Mouse (Mus musculus): ENCODE measurements around the gene Rfx8.

Gene Rfx8

DNA sequence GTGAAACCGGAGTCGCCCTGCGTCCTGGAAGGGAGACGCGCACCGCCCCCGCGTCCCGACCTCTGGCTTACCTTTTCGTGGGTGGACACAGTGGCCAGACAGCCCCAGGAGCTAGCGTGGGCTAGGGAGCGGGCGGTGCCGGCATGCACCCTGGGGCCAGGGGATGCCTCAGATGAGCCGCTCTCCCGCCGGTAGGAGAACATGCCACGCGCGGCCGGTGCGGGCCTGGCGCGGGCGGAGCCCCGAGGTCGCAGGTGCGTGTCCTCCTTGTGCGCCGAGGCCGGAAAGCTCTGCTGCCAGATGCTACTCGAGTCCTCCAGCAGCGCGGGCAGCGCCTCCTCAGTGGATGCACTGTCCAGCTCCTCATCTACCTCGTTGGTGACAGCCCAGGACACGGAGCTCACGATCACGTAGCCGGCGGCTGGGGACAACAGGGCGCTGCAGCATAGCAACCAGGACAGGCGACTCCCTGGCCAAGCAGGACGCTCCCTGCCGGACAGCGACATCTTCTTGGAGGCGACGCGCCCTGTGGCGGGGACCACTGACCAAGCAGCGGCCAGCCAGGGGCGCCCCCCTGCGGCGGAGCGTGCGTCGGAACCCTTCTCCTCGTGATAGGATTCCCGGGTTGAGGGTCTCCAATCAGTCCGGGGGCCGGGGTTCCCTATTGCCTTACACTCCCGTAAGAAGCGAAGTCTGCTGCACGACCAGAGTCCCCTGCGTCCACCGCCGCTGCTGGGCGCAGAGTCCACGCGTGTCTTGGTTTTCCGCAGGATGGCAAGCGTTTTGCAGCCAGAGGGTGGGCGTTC lies 70.2 kb downstream of the Rfx8 start:
- peak; percentile 71 for ATAC-seq (ENCODE audit: insufficient number of reproducible peaks, low FRiP score, low TSS enrichment)

DNA sequence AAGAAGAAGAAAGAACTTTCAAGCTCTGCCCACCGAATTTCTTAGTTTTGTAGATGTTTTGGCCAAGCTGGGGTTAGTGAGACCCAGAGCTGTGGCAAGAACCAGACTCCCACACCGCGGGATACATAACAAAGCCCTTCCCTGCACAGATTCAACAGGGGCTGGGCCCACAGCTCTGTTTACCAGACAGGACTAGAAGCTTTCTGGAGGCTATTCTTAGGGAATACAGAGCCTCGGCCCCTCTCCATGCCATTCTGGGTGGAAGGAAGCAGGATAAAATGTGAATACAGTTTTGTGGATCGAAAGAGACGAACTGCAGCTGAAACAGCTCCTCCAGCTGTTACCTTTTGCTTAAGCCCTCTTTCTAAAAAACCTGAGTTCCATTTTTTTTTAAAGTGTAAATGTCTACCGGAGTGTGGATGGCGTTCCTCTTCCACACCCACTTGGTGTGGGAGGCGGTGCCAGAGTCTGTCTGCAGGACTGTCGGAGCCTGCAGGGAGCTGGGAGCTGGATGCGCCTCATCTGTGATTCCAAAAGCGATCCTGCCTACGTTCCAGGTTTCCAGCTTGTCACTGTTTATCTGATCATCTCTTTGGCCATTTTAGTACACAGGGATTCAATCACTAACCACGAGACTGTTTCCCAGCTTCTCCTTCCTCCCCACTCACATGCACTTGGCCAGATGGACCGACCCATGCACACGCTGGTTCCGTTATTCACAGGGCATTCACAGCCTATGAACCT lies 70.9 kb downstream of the Rfx8 start:
- ATAC-seq (ENCODE audit: insufficient number of reproducible peaks, low FRiP score, low TSS enrichment) = peak; percentile 53; the same call in 1 of the 2 replicates

DNA sequence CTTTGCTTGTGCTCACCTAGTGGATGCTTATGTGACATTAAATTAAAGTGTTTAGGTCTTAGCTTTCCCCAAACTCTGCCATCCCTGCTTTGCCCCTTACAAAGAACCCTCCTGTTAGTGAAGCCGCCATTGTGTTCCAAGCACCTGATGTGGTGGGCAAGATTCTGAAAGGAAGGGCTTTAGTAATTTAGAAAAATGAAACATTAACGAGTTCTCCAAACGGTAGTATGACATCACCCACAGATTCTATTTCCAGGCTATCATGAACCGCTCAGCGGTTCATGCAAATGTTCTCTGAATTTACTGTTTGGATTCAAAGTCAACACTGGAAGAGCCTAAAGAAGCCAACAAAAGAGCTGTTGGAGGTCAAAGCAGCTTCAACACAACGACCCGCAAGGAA lies 72.2 kb downstream of the Rfx8 start:
- no peak for ATAC-seq (ENCODE audit: insufficient number of reproducible peaks, low FRiP score, low TSS enrichment)

DNA sequence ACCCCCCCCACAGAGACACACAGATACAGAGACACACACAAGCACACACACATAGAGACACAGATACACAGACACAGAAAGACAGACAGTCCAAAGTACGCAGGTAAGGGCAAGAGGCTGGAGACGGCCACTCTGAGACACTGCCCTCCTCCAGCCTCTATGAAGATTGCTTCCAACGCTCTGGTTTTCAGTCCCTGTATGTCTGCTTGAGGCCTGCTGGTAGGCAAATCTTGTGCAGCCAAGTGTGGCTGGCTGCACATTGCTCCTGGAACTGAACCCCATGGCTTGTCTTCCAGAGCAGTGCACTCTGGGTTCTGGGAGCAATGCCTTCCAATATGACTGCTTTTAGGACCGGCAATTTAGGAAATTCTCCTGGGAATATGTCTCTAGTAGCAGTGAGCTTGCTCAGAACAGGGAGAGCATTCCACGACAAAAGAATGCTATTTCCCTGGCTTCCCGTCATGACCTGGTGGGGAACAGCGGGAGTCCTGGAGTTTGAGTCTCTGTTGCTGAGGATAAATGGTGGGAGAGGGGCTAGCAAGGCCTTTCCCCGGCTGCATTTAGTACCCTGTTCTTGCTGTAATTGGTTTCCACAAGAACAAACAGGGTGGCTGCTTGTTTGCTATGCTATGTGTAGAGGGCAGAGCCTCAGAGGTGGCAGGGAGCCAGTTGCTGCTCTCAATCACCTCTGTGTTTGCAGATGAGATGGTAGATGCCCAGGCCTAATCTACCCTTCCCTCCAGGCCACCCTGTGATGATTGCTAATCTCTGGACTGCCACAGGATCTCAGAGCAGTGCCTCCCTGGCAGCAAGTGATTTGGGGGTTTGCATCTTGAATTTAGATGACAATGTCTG lies 74.7 kb downstream of the Rfx8 start:
- no peak for ATAC-seq (ENCODE audit: insufficient number of reproducible peaks, low FRiP score, low TSS enrichment)

DNA sequence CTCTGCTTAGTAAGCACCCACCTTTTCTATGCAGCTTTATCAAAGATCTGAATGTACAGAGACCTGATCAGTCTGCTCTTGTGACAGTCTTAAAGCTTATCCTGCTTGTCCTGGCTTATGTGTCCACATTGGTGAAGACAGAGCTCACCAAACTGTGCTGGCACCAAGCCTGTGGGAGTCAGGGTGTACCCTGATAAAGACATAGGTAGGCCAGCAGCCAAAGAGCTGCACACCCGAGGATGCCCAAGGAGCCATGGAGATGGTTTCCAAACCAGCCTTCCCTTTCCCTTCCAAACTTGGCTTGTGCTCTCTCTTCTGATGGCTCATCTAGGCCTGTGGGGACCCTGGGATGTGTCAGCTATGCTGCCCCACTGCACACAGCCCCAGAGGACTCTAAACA lies 76.5 kb downstream of the Rfx8 start:
- ATAC-seq (ENCODE audit: insufficient number of reproducible peaks, low FRiP score, low TSS enrichment) = no peak

DNA sequence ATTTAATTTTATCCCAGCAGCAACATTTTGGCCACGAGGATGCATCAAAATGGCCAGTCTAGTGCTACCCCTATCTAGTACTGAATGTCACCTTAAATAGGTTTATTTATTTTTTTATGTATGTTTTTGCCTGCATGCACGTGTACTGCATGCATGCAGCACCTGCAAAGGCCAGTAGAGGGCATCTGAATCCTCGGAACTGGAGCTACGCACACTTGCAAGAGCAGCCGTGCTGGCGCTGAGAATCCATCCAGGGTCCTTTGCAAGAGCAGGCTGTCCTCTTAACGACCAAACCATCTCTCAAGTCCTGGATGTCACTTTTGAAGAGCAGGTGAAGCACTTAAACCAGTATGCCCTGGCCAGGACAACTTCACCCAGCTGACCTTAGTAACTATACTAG lies 79.1 kb downstream of the Rfx8 start:
- ATAC-seq (ENCODE audit: insufficient number of reproducible peaks, low FRiP score, low TSS enrichment) = no peak

DNA sequence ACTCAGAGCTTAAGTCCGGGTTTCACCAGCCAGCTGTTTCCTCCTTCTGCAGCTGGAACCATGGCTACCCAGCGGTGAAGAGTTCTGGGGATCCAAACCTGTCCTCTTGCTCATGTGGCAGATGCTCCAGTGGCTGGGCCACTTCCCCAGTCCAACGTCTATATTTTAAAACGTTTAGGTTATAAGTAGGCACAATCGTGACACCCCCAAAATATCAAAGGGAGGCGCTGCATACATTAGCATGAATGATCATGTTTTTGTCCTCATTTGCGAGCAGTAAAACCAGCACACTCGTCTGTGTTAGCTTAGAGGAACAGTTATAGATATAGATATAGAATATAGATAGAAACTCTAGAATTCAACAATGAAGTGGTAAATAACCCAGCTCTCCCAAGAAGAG lies 83.7 kb downstream of the Rfx8 start:
- ATAC-seq (ENCODE audit: insufficient number of reproducible peaks, low FRiP score, low TSS enrichment) = no peak

DNA sequence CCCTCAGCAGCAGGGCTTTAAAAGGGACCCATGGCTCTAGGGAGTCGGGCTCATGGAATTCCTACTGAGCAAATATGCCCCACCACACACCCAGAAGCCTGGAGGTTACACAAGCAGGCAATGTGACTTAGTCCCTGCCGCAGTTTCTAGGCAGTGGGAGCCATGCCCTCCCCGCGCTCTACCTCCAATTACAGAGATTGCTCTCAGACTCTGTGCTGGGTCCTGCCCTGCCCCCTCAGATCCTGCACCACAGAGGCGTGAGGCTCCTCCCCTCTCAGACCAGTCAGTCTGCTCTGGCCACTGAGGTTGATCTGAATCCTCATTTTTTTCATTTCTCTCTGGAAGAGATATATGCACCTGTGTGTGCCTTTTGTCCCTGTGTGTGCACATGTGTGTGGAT lies 84.1 kb downstream of the Rfx8 start:
- ATAC-seq (ENCODE audit: insufficient number of reproducible peaks, low FRiP score, low TSS enrichment) = no peak

DNA sequence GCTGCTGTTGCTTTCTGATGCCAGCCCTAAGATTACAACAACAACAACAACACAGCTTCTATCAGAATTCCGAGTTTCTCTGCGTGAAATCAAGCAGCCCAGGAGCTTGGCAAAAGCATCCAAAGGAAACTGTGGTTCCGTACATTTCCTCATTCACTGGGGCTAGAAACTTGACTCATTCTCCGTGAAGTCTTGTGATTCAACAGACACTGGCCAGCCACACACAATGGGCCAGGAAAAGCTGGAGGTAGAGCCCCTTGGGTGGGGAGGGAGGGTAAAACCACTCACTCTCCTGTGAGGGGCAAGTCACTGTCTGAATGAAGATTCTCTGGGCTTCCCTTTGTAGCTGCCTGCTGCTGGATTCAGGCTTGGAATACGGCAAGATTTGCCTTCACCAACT lies 84.6 kb downstream of the Rfx8 start:
- no peak for ATAC-seq (ENCODE audit: insufficient number of reproducible peaks, low FRiP score, low TSS enrichment)

DNA sequence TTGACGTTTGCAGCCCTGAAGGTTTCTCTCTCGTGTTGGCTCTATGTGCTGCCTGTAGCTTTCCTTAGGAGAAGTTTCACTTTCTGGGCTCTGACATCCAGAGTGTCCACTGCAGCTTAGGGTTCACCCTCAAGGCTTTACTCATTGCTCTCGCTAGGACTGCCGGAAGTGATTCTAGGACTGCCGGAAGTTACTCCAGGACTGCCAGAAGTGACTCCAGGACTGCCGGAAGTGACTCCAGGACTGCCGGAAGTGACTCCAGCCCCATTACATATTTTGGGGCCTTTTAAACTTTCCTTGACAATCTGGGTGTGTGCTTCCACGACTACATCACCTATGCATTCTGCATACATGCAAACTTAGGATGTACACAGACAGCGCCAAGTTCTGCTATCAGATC lies 92.2 kb downstream of the Rfx8 start:
- no peak for ATAC-seq (ENCODE audit: insufficient number of reproducible peaks, low FRiP score, low TSS enrichment)

DNA sequence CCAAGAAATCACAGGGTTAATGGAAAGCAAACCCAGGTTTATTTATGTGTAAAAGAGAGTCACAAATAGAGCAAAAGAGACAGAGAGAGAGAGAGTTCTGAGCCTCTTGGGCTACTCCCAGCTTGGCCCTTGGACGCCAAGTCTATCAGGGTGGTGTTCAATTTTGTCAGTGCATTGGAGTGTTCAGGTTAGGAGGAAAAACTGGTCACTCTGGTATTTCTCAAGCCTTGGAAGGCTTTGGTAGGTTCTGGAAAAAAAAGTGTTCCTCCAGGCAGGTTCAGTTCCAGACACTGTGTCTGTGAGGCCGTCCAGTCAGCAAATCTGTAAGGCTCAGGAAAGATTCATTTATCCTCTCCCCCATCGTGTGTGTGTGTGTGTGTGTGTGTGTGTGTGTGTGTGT lies 95.3 kb downstream of the Rfx8 start:
- no peak for ATAC-seq (ENCODE audit: insufficient number of reproducible peaks, low FRiP score, low TSS enrichment)

DNA sequence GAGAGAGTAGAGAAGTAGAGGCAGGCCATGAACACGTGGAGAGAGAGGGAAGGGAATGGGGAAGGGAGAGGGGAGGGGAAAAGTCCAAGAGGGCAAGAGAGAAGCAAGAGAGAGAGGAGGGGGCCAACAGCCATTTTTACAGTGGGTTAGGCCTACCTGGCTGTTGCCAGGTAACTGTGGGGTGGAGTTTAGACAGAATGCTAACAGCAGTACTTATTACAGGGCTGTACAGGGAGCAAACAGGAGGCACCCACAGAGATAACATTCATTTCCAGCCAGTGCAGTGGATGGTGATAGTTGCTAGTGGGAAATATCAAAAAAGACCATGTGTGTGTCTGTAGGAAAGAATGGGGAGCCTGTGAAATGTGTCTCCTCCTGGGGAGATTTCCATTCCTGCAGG lies 97.1 kb downstream of the Rfx8 start:
- no peak for ATAC-seq (ENCODE audit: insufficient number of reproducible peaks, low FRiP score, low TSS enrichment)

DNA sequence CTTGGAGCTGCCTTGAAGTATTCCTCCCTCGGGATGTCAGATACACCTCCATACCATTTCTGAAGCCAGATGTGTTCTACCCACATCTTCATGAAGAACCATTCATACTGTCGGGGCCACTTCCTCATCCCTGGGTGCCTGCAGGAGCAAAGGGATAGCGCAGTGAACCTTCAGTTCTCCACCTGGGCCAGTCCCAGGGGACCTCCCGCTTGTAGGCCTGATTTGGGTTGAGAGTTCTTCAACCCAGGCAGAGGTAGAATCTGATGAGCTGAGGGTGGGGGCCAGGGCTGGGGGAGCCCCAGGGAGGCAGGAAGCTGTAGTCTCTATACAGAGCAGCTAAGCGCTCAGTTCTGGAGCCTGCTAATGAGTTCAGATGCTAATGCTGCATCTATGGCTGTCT lies 97.7 kb downstream of the Rfx8 start:
- ATAC-seq (ENCODE audit: insufficient number of reproducible peaks, low FRiP score, low TSS enrichment) = no peak

DNA sequence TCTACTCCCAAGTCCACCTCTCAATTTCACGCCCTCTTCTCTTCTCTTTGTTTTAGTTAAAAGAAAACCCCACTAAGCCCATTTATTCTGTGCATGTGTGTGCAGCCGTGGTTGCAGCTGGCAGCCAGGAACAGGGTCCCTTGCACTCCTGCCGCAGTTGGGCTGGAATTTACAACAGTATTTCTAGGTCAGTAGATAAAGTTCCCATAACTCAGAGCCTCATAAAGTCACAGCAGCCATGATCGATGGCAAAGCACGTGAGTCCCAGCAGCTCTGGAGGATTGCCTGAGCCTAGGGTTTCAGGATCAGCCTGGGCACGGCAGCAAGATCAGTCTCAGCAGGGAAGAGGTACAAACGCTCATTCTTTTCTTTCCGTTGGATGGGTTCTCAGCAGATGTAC lies 102.3 kb downstream of the Rfx8 start:
- no peak for ATAC-seq (ENCODE audit: insufficient number of reproducible peaks, low FRiP score, low TSS enrichment)

DNA sequence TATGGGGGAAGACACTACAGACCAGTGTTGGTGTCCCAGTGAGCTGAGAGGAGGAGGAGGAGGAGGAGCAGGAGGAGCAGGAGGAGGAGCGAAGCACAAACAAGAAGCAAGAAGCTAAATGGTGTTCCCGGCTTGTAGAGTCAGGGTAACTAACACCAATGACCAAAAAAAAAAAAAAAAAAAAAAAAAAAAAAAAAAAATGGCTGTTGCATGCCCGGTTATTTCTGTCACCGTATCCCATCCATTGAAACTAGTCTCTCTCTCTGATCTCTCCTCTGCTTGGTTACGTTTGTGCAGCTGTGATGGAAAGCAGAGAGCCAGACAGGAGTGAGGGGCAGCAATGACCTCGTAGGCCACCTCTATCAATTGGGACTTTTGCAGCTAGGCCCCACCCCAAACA lies 105.3 kb downstream of the Rfx8 start:
- no peak for ATAC-seq (ENCODE audit: insufficient number of reproducible peaks, low FRiP score, low TSS enrichment)

Data from cerebellum, adult (tissue).